Mouse (Mus musculus): ENCODE data around the gene Plekha1. TPM values are rescaled to one million over a fixed set of nuclear protein-coding genes. Genes with fewer than 3 reads are reported as not detected.

Plekha1 gene
- total and polyA plus RNA-seq, 3 experiments, result 0.23 to 8.3 (median 0.36) TPM

DNA sequence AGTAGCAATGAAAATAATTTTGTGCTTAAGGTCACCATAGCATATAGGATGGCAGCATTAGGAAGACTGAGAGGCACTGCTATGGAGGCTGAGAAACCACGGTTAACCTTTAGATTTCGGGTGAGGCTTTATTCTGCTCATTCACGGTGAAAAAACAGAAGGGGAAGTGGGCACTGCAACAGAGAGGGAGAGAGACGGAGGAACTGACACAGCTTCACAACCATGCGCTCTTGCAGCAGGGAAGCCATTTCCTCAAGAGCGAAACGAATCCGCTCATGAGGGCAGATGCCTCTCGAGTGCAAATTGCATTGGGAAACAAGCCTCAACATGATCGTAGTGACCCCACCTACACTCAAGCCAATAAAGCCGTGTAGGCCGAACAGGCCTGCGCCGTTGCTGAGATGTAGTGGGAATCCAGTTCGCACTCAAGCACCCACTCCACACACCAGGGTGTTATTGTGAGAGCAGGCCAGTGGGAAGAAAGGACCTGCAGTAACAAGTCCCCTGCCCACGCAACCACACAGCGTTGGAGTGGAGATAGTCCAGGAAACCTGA, 18.3 kb upstream of the Plekha1 start (continued):
- TF ChIP-seq RAD21 (IDR thresholded peaks at IDR 0.05; ENCODE audit: low read depth, low read length), result no peak

DNA sequence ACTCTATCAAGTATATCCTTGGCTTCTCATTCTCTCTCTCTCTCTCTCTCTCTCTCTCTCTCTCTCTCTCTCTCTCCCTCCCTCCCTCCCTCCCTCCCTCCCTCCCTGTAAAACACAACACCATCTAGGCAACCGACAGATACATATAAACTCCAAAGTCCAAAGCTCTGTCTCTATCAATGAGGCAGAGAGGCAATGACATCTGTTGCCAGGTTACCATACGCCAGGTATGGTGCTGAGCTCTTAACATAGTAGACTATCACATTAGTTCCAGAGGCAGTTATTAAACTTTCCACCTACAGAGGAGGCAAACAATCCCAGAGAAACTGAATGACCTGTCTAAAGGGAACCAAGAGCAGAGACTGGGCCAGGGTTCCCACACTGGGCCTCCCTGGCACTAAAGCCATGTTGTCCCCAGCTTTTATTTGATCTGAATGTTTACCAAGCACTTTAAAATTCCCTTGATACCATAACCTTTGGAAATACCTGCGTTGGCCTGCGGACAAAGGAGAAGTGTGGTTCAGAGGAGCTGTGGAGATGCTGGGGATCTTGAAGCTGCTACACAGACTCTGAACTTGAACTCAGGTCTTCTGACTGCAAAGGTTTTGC, 10.8 kb upstream of the Plekha1 start:
- peaks cover 0 to 21% of the 10 kb centered on the region in 2 experiments; a peak in 2 of 4 replicates for H3K4me1 ChIP-seq (ENCODE audit: control insufficient read depth in 1 of 2, insufficient read depth in 2 of 2)
- in situ Hi-C loops (cut with MboI; ENCODE audit: low pct_ligation_motif_present, low pct_unique_long_range_greater_than_20kb, low sequenced_read_pairs), result no loop called here
- H3K4me3 ChIP-seq (replicated peaks in 1 of 3; ENCODE audit: low read depth in 2 of 3, low read length in 2 of 3, poor library complexity in 1 of 3), result no peak overlapping the region
- dilution Hi-C loops (cut with MboI; ENCODE audit: extremely low pct_ligation_motif_present, extremely low pct_unique_long_range_greater_than_20kb, low sequenced_read_pairs), result no loop called here
- no peak overlapping the region for H3K9ac ChIP-seq (ENCODE audit: insufficient read depth, low read depth)
- no peaks in the 10 kb centered on the region for H3K79me2 ChIP-seq (replicated peaks; ENCODE audit: control insufficient read depth, extremely low read depth, insufficient read depth, poor library complexity, severe bottlenecking)
- no peak for DNase-seq (ENCODE audit: extremely low read depth)
- H3K36me3 ChIP-seq (replicated peaks in 1 of 2; ENCODE audit: control insufficient read depth in 1 of 2, insufficient read depth in 1 of 2, low read length in 1 of 2), result no peaks in the 10 kb centered on the region
- H3K27me3 ChIP-seq (replicated peaks), result peaks cover 32% of the 10 kb centered on the region
- no peak for TF ChIP-seq ZKSCAN1 (IDR thresholded peaks at IDR 0.05; ENCODE audit: borderline replicate concordance, low read depth, low read length)
- TF ChIP-seq NRF1 (IDR thresholded peaks at IDR 0.05; ENCODE audit: low read depth, low read length), result no peak
- TF ChIP-seq ZMIZ1 (IDR thresholded peaks at IDR 0.05; ENCODE audit: low read depth, low read length), result no peak
- TF ChIP-seq POLR2A (IDR thresholded peaks at IDR 0.05; ENCODE audit: low read depth, low read length), result no peak
- TF ChIP-seq ETS1 (conservative IDR thresholded peaks at IDR 0.05; ENCODE audit: low read depth, low read length), result no peak
- no peak for TF ChIP-seq ZC3H11A (IDR thresholded peaks at IDR 0.05; ENCODE audit: low read depth, low read length)
- no peak overlapping the region for H3K4me2 ChIP-seq (ENCODE audit: insufficient read depth, low read depth, poor library complexity, severe bottlenecking)
- H3K9me3 ChIP-seq (replicated peaks; ENCODE audit: low read length), result no peaks in the 10 kb centered on the region
- no peak overlapping the region for H3K27ac ChIP-seq (ENCODE audit: insufficient read depth, low read depth)

DNA sequence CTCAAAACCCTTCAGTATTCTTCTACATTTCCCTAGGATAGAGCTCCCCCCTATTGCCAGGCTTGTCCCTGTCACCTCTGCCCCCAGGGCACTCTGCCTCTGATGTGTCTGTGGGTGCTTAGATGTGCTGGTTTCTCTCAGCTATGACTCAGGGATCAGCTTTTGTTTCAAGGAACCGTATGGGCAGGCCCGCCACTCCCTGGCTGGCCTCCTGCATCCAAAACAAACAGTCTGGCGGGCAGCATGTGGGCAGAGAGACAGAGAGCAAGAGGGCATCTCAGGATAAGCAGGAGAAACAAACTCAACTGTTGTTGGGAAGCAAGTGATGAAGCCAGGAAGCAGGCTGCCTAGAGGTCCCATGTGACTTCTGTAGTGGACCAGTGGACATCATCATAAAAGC, 9.9 kb upstream of the Plekha1 start:
- H3K4me3 ChIP-seq (replicated peaks in 1 of 3; ENCODE audit: low read depth in 2 of 3, low read length in 2 of 3, poor library complexity in 1 of 3), result no peak overlapping the region
- no peak overlapping the region for H3K27ac ChIP-seq (ENCODE audit: insufficient read depth, low read depth)
- H3K79me2 ChIP-seq (replicated peaks; ENCODE audit: control insufficient read depth, extremely low read depth, insufficient read depth, poor library complexity, severe bottlenecking), result no peaks in the 10 kb centered on the region
- H3K4me2 ChIP-seq (ENCODE audit: insufficient read depth, low read depth, poor library complexity, severe bottlenecking), result no peak overlapping the region
- in situ Hi-C loops (cut with MboI; ENCODE audit: low pct_ligation_motif_present, low pct_unique_long_range_greater_than_20kb, low sequenced_read_pairs), result no loop called here
- H3K27me3 ChIP-seq (replicated peaks), result peaks cover 34% of the 10 kb centered on the region
- H3K9me3 ChIP-seq (replicated peaks; ENCODE audit: low read length), result no peaks in the 10 kb centered on the region
- dilution Hi-C loops (cut with MboI; ENCODE audit: extremely low pct_ligation_motif_present, extremely low pct_unique_long_range_greater_than_20kb, low sequenced_read_pairs), result no loop called here
- DNase-seq (ENCODE audit: extremely low read depth), result no peak
- no peaks in the 10 kb centered on the region for H3K36me3 ChIP-seq (replicated peaks in 1 of 2; ENCODE audit: control insufficient read depth in 1 of 2, insufficient read depth in 1 of 2, low read length in 1 of 2)
- TF ChIP-seq ZC3H11A (IDR thresholded peaks at IDR 0.05; ENCODE audit: low read depth, low read length), result no peak
- TF ChIP-seq MAX (IDR thresholded peaks at IDR 0.05; ENCODE audit: low read length), result no peak
- no peak for TF ChIP-seq MAZ (IDR thresholded peaks at IDR 0.05; ENCODE audit: low read depth, low read length)
- no peak for TF ChIP-seq POLR2AphosphoS2 (IDR thresholded peaks at IDR 0.05; ENCODE audit: low read depth, low read length)
- no peak for TF ChIP-seq ZNF384 (IDR thresholded peaks at IDR 0.05; ENCODE audit: low read depth, low read length)
- no peak for TF ChIP-seq ZMIZ1 (IDR thresholded peaks at IDR 0.05; ENCODE audit: low read depth, low read length)
- TF ChIP-seq POLR2A (IDR thresholded peaks at IDR 0.05; ENCODE audit: low read depth, low read length), result no peak
- H3K4me1 ChIP-seq (ENCODE audit: control insufficient read depth in 1 of 2, insufficient read depth in 2 of 2), result peaks cover 6 to 30% of the 10 kb centered on the region in 2 experiments
- no peak overlapping the region for H3K9ac ChIP-seq (ENCODE audit: insufficient read depth, low read depth)
